Mouse (Mus musculus) neural tube, embryonic 11.5 days (tissue): Measurements from ENCODE around the gene Ccdc85c. TPM values are rescaled to one million over a fixed set of nuclear protein-coding genes. Genes with fewer than 3 reads are reported as not detected.

Experiments used
- ATAC-seq: fragments of 200-750 bp; cut with Nextera tagmentation; 2 replicates; pipeline ENCODE4 v1.8.0; 2017; ENCODE audit warnings: moderate number of reproducible peaks, mild to moderate bottlenecking, moderate TSS enrichment, moderate library complexity; ENCODE audit not compliant: insufficient read depth, low FRiP score, low TSS enrichment
- DNase-seq: peaks from one replicate; pipeline ENCODE4 v3.0.0-alpha.2; 2015; ENCODE audit warnings: low spot score
- H3K27ac ChIP-seq: fragments of 300-500 bp; sonication (generic); 2 replicates; pipeline ENCODE4 v1.5.1; 2014; ENCODE audit warnings: low read depth, mild to moderate bottlenecking, low read length
- H3K27me3 ChIP-seq: fragments of 300-500 bp; sonication (generic); 2 replicates; pipeline ENCODE4 v1.6.1; 2014; ENCODE audit warnings: mild to moderate bottlenecking, low read length, mixed read lengths; ENCODE audit not compliant: control insufficient read depth, insufficient read depth
- H3K36me3 ChIP-seq: fragments of 300-500 bp; sonication (generic); 2 replicates; pipeline ENCODE4 v1.6.1; 2014; ENCODE audit warnings: mild to moderate bottlenecking, low read length, moderate library complexity, mixed read lengths; ENCODE audit not compliant: control insufficient read depth, insufficient read depth
- H3K4me1 ChIP-seq: fragments of 300-500 bp; sonication (generic); 2 replicates; pipeline ENCODE4 v1.6.1; 2014; ENCODE audit warnings: low read length, mixed read lengths; ENCODE audit not compliant: control insufficient read depth, insufficient read depth
- H3K4me2 ChIP-seq: fragments of 300-500 bp; sonication (generic); 2 replicates; pipeline ENCODE4 v1.6.1; 2014; ENCODE audit warnings: low read depth, mild to moderate bottlenecking, moderate library complexity
- H3K4me3 ChIP-seq: fragments of 300-500 bp; sonication (generic); 2 replicates; pipeline ENCODE4 v1.5.1; 2014; ENCODE audit warnings: low read depth, low read length
- H3K9ac ChIP-seq: fragments of 300-500 bp; sonication (generic); 2 replicates; pipeline ENCODE4 v1.6.1; 2014; ENCODE audit warnings: mild to moderate bottlenecking, low read length
- H3K9me3 ChIP-seq: fragments of 300-500 bp; sonication (generic); 2 replicates; pipeline ENCODE4 v1.6.1; 2016; ENCODE audit warnings: low read length; ENCODE audit not compliant: control insufficient read depth
- WGBS: fragments of 180-500 bp; shearing (Covaris S2); extraction: QIAGEN DNeasy Blood & Tissue Kit; methylation state at CpG from one replicate; pipeline ENCODE4 v1.1.7; 2014; 5-methylcytosine and 5-hydroxymethylcytosine counted together
- polyA plus RNA-seq: library from polyadenylated mRNA; unstranded; fragments of >200 nt; fragmentation: Nextera tagmentation; extraction: Ambion mirVana; gene quantifications from 2 replicates; pipeline ENCODE4 v1.2.1, GENCODE M21; 2014

Gene Ccdc85c
- polyA plus RNA-seq, 1 experiment from 2014 or later: 20.3 TPM

GRCm38 (mm10) chr12:108213090-108214041, 61.9 kb downstream of the Ccdc85c start:
- Histone ChIP-seq H3K9ac (no peak overlapping the region), H3K4me2 (no peak overlapping the region), H3K4me1 (peaks cover 48% of the 10 kb centered on the region), H3K27ac (peak overlapping the region; percentile 54; the same call in 1 of the 2 replicates), H3K27me3 (no peaks in the 10 kb centered on the region), H3K36me3 (no peaks in the 10 kb centered on the region), H3K4me3 (no peak overlapping the region), H3K9me3 (no peaks in the 10 kb centered on the region)
- ATAC-seq: no peak
- DNase-seq: peak; percentile 31
- WGBS: 42% methylated on average over 18 of the region's 18 CpGs

- peaks cover 40% of the 10 kb centered on the region for H3K4me1 ChIP-seq
- no peak overlapping the region for H3K27ac ChIP-seq
- no peaks in the 10 kb centered on the region for H3K9me3 ChIP-seq
- H3K36me3 ChIP-seq: no peaks in the 10 kb centered on the region
- H3K9ac ChIP-seq: no peak overlapping the region
- 82% methylated on average over 6 of the region's 6 CpGs for WGBS
- H3K4me3 ChIP-seq: no peak overlapping the region
- ATAC-seq (no peak), DNase-seq (no peak)
- H3K4me2 ChIP-seq: no peak overlapping the region
- no peaks in the 10 kb centered on the region for H3K27me3 ChIP-seq
Measured at GRCm38 (mm10) chr12:108212476-108212875, 62.7 kb downstream of the Ccdc85c start.

DNA sequence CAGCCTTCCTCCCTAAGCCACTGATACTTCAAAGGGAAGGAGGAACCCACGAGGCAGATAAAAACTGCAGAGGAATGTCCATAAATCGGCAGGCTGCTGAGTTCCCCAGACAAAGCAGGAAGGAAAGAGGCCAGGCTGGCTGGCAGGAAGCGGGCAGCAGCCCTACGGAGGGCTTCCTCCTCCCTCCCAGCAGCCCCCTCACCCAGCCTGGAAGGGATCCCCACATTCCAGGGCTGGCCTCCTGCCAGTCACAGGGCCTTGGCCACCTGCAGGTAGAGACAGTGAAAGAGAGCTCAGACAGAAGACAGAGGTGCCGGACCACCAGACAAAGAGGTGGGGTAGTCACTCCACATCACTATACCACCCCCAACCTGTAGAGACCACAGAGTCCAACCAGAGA, 63.2 kb downstream of the Ccdc85c start:
- Histone ChIP-seq H3K4me3 (no peak overlapping the region), H3K9ac (no peak overlapping the region), H3K27me3 (no peaks in the 10 kb centered on the region), H3K27ac (no peak overlapping the region), H3K4me2 (no peak overlapping the region), H3K9me3 (no peaks in the 10 kb centered on the region), H3K4me1 (peaks cover 38% of the 10 kb centered on the region), H3K36me3 (no peaks in the 10 kb centered on the region)
- DNase-seq (no peak), ATAC-seq (no peak)
- WGBS: 51% methylated on average over 5 of the region's 5 CpGs

DNA sequence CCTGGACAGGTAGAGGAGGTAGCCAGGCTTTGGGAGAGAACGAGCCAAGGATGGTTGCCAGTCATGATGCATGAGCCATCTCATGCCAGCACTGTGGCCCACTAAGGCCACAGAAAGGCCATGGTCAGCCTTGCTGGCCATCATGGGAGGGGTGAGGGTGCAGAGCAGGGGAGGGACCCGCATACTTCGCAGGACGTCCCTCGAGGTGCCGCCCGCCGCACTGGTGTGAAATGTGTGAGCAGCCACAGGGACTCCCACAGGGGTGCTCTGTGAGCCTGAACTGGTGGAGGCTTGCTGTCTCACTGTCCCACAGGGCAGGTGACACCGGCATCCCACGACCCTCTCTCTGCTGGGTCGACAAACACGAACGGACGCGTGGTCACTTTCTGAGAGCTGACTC, 64.6 kb downstream of the Ccdc85c start:
- no peaks in the 10 kb centered on the region for H3K27me3 ChIP-seq
- ATAC-seq (no peak), DNase-seq (no peak)
- H3K4me1 ChIP-seq: peaks cover 28% of the 10 kb centered on the region
- no peak overlapping the region for H3K4me3 ChIP-seq
- H3K9me3 ChIP-seq: no peaks in the 10 kb centered on the region
- H3K4me2 ChIP-seq: no peak overlapping the region
- H3K9ac ChIP-seq: no peak overlapping the region
- H3K36me3 ChIP-seq: peaks cover 4% of the 10 kb centered on the region; the same call in 1 of the 2 replicates
- H3K27ac ChIP-seq: no peak overlapping the region
- 85% methylated on average over 15 of the region's 15 CpGs for WGBS

- Histone ChIP-seq H3K4me1 (peaks cover 15% of the 10 kb centered on the region), H3K27me3 (no peaks in the 10 kb centered on the region), H3K4me2 (no peak overlapping the region), H3K9ac (no peak overlapping the region), H3K36me3 (peaks cover 9% of the 10 kb centered on the region; the same call in 1 of the 2 replicates), H3K27ac (no peak overlapping the region), H3K9me3 (no peaks in the 10 kb centered on the region), H3K4me3 (no peak overlapping the region)
- DNase-seq (peak; percentile 83), ATAC-seq (no peak)
- WGBS: 34% methylated on average over 13 of the region's 13 CpGs
Measured at GRCm38 (mm10) chr12:108208726-108209438, 66.3 kb downstream of the Ccdc85c start.

GRCm38 (mm10) chr12:108208216-108208615, 67.0 kb downstream of the Ccdc85c start:
- no peaks in the 10 kb centered on the region for H3K9me3 ChIP-seq
- 89% methylated on average over 9 of the region's 9 CpGs for WGBS
- ATAC-seq (no peak), DNase-seq (no peak)
- H3K9ac ChIP-seq: no peak overlapping the region
- H3K4me3 ChIP-seq: no peak overlapping the region
- H3K27ac ChIP-seq: no peak overlapping the region
- no peak overlapping the region for H3K4me2 ChIP-seq
- H3K4me1 ChIP-seq: peaks cover 9% of the 10 kb centered on the region
- H3K36me3 ChIP-seq: peaks cover 9% of the 10 kb centered on the region; the same call in 1 of the 2 replicates
- no peaks in the 10 kb centered on the region for H3K27me3 ChIP-seq

DNA sequence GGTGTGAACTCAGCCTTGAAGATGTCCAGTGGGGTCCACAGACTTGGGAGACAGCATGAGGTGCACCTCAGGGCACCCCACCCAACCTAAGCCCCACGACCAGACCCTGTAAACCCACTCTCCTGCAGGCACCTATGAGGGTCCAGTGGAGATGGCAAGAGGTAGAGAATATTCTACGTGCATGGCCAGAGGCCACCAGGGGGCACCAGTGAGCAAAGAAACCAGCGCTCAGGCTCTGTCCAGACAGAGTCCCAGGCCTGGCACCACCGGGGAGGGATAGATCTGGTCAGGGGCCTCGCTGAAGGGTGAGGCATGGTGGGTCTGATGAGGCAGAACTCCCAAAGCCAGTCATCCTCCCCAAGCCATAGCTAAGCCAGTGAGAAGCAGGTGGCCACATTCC, 68.6 kb downstream of the Ccdc85c start:
- Histone ChIP-seq H3K27ac (no peak overlapping the region), H3K9me3 (no peaks in the 10 kb centered on the region), H3K4me1 (0 out of 2 replicates have a peak, but pooled peaks cover 4% of the 10 kb centered on the region), H3K9ac (no peak overlapping the region), H3K4me3 (no peak overlapping the region), H3K4me2 (no peak overlapping the region), H3K36me3 (peaks cover 13% of the 10 kb centered on the region), H3K27me3 (no peaks in the 10 kb centered on the region)
- ATAC-seq (peak; percentile 48; the same call in 1 of the 2 replicates), DNase-seq (peak; percentile 84)
- 14% methylated on average over 5 of the region's 5 CpGs for WGBS

DNA sequence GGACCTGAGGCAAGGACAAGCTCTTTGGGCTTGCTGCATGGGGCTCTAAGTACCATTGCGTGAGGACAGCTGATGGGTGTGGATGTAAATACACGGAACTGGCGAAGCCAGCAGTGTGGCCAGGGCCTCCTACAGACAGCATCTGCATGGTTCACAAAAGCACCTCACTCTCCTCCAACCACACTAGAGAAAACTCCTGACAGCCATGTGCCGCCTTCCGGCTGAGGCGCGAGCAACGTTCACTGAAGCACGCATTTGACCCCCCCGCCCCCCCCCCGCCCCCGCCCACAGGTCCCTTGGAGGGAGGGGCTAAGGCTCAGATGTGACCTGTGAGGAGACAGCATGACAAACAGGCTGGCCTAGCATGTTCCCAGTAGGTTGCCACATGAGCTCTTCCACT, 70.2 kb downstream of the Ccdc85c start:
- whole genome bisulfite sequencing: 84% methylated on average over 12 of the region's 12 CpGs
- Histone ChIP-seq H3K4me3 (no peak overlapping the region), H3K27me3 (no peaks in the 10 kb centered on the region), H3K27ac (no peak overlapping the region), H3K4me2 (no peak overlapping the region), H3K9ac (no peak overlapping the region), H3K9me3 (no peaks in the 10 kb centered on the region), H3K36me3 (peaks cover 16% of the 10 kb centered on the region), H3K4me1 (0 out of 2 replicates have a peak, but pooled peaks cover 4% of the 10 kb centered on the region)
- DNase-seq (no peak), ATAC-seq (no peak)
